Mouse (Mus musculus) layer of hippocampus, adult 9-10 months (tissue): Measurements from ENCODE around the gene Olfr527.

ENCODE experiments used
- DNase-seq: peaks from one replicate; pipeline ENCODE4 v3.0.0; 2022; ENCODE audit warnings: low spot score

Gene Olfr527

DNA sequence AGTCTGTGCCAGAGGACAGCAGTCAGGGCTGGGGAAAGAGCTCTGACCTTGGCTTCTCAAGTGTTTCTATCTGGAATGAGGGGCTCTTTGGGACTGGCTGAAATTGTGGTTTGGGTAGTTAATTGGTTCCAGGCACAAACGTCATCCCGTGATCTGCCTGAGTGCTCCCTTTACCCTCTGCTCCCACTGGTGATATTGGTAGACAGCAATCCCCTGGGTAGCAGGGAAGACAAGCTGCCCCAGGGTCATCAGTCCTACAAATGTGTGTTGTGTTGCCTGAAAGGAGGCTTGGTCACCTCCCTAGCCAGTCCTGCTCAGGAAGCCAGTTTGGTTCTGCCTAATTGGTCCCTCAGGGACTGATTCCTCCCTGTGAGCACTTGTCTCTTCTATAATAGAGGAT is at the start of gene Olfr527:
Gene Olfr527 (plus strand): TSS at position 301 of the 400 bp plus-strand sequence.
- no peak for DNase-seq

GRCm38 (mm10) chr7:140295746-140296145 is 38.1 kb upstream of the Olfr527 start:
- DNase-seq, result no peak

- DNase-seq, result no peak
Observed at GRCm38 (mm10) chr7:140296876-140297275, 36.9 kb upstream of the Olfr527 start.

DNA sequence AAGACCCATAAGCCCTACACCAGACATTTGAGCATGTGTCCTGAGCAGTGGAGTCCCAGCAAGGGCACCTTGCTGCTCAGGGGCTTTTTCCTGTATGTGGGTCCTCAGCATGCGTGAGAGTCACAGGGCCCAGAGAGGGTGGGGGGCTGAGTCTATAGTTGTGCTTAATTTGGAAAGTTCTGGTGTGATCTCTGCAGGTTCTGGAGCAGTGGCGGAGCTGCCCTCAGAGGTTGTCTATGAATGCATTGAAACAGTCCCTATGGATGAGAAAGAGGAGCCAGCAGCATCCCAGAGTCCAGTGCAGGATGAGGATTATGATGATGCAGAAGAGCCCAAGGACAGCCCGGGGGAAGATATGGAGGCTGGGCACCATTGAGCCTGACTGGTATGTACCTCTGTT is 34.4 kb upstream of the Olfr527 start:
- DNase-seq, result no peak

GRCm38 (mm10) chr7:140319861-140320385 is 13.9 kb upstream of the Olfr527 start:
- DNase-seq, result no peak

DNA sequence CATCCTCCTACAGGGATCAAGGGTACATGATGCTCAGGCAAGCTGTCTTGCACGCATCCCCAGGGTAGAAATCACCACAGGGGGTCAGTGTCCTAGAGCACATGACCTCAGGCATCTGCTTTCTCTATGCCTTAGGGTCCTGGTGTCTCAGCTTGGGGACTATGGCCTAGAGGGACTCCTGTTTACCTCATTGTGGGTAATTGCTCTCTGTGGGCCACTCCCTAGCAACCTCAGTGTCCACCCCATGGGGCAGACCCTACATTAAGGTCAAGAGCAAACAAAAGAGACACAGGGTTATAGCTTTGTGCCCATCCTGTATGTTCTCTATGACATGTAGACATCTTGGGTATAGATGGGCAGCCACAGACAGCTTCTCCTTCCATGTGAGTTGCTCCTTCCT is 13.3 kb upstream of the Olfr527 start, which contains the start of gene Olfr525:
Gene Olfr525 (plus strand): TSS at position 301 of the 400 bp plus-strand sequence.
- DNase-seq, result no peak

GRCm38 (mm10) chr7:140321135-140321534 is 12.7 kb upstream of the Olfr527 start:
- no peak for DNase-seq

- no peak for DNase-seq
Observed at GRCm38 (mm10) chr7:140329766-140330304, 4.0 kb upstream of the Olfr527 start.

GRCm38 (mm10) chr7:140361571-140361970 is 27.8 kb downstream of the Olfr527 start, which contains the start of gene Olfr60:
TSS of gene Olfr60 (minus strand) at chr7:140361671.
- no peak for DNase-seq

DNA sequence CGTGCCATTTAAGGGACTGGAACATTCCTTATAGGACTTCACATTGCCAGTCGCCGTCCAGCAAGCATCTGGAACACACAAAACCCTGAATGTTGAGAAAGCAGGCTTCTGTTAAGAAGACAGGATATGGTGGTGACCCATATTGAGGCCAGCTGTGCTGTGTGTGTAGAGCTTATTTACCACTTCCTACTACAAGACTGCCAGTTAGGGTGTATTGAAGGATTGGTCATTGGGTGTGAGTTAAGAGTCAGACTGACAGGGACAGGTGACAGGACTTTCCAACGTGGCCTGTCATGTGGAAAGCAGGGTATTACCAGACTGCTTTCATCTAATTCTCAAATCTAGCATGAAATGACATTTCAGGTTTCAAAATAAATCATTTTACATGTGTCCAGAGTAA is 40.5 kb downstream of the Olfr527 start:
- DNase-seq, result no peak

- no peak for DNase-seq
Observed at GRCm38 (mm10) chr7:140376231-140376630, 42.4 kb downstream of the Olfr527 start, which contains the start of gene Olfr530. TSS of gene Olfr530 (minus strand) at chr7:140376331.

- DNase-seq, result no peak
Observed at GRCm38 (mm10) chr7:140376911-140377310, 43.1 kb downstream of the Olfr527 start.
